In the genomic region with DNA sequence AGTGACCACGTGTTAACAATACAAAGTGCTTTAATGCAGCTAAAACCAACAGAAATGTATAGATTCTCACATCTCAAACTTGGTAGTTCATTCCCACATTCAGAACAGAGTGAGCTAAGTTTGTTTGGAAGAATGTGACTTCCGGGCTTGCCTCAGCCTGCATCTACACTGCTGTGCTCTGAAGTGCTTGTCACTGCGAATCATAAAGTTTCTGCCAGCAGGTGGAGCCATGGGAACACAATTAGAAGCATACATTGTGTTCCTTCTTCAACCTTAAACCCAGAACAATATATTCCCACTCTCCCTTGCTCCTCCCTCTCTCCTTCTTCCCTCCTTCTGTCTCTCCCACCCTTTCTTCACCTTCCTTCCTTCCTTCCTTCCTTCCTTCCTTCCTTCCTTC, we compare ENCODE assay signal across 8 mouse cellular contexts.
A peak's percentile ranks its signal among the peaks of the same experiment; 100 is the strongest.
DNase-seq lines count a peak whose midpoint lies in the region; ATAC-seq and TF ChIP-seq lines count a peak whose summit lies in the region.

No protein-coding gene starts in this region.

- H3K4me2 ChIP-seq in midbrain, embryonic 15.5 days, result no peak overlapping the region
- no peak overlapping the region for H3K4me2 ChIP-seq in stomach, embryonic 14.5 days (replicated peaks; ENCODE audit: low read depth, low read length)

- H3K4me1 ChIP-seq in kidney, adult 2 months (ENCODE audit: control insufficient read depth, insufficient read depth, low read length), result no peaks in the 10 kb centered on the region
- no peaks in the 10 kb centered on the region for H3K4me1 ChIP-seq in midbrain, embryonic 15.5 days
- no peaks in the 10 kb centered on the region for H3K4me1 ChIP-seq in stomach, embryonic 14.5 days (ENCODE audit: control insufficient read depth, insufficient read depth, low read length)

- H3K27ac ChIP-seq in kidney, adult 2 months (ENCODE audit: insufficient read depth, low read depth, low read length), result no peak overlapping the region
- H3K27ac ChIP-seq in midbrain, embryonic 15.5 days, result no peak overlapping the region
- no peak overlapping the region for H3K27ac ChIP-seq in stomach, embryonic 14.5 days (ENCODE audit: low read length)

- H3K27me3 ChIP-seq in kidney, adult 2 months (replicated peaks; ENCODE audit: control insufficient read depth, insufficient read depth, low read length), result no peaks in the 10 kb centered on the region; the same call in 1 of the 2 replicates
- H3K27me3 ChIP-seq in midbrain, embryonic 15.5 days (replicated peaks), result no peaks in the 10 kb centered on the region
- no peaks in the 10 kb centered on the region for H3K27me3 ChIP-seq in stomach, embryonic 14.5 days (ENCODE audit: control insufficient read depth, insufficient read depth, low read length)

- peak; percentile 83 for TF ChIP-seq CTCF in kidney, adult 2 months (conservative IDR thresholded peaks at IDR 0.05; ENCODE audit: insufficient read depth, insufficient read length, low read depth, low read length)

- intact Hi-C loops in left cerebral cortex, postnatal 4 days (cut with DNase I), result loop anchor here (2.0 to 10.0 kb wide), 3 partner anchors 291 to 905 kb away; a partner anchor contains a TSS

- DNase-seq in CD4-positive, CD25-positive, alpha-beta regulatory T cell, adult 2 months (ENCODE audit: low read depth, low spot score), result peak; percentile 46
- DNase-seq in gastrocnemius, postnatal 10 days, result peak; percentile 71
- peak; percentile 88 for DNase-seq in kidney, adult 2 months
- peak; percentile 81 for DNase-seq in left cerebral cortex, postnatal 4 days

- no peak overlapping the region for H3K9ac ChIP-seq in midbrain, embryonic 15.5 days
- H3K9ac ChIP-seq in stomach, embryonic 14.5 days (replicated peaks; ENCODE audit: low read depth, low read length), result no peak overlapping the region

- TF ChIP-seq POLR2A in kidney, adult 2 months (IDR thresholded peaks at IDR 0.05; ENCODE audit: low read depth, low read length), result no peak

- WGBS in kidney, adult 2 months, result 7% methylated on average over 3 of the region's 3 CpGs
- 7% methylated on average over 3 of the region's 3 CpGs for WGBS in midbrain, embryonic 15.5 days
- 7% methylated on average over 3 of the region's 3 CpGs for WGBS in stomach, embryonic 14.5 days

- no peak for ATAC-seq in CD4-positive, CD25-positive, alpha-beta regulatory T cell, adult 4 months
- peak; percentile 89 for ATAC-seq in common myeloid progenitor, adult 5-6 weeks (replicated peaks; ENCODE audit: low read depth, poor library complexity, severe bottlenecking)
- peak; percentile 97 for ATAC-seq in midbrain, embryonic 15.5 days (replicated peaks)
- ATAC-seq in stomach, embryonic 14.5 days (ENCODE audit: insufficient number of reproducible peaks, insufficient read depth, low FRiP score, low read depth), result peak; percentile 85

- no peak overlapping the region for H3K4me3 ChIP-seq in kidney, adult 2 months (ENCODE audit: insufficient read depth, low read depth, low read length)
- H3K4me3 ChIP-seq in midbrain, embryonic 15.5 days, result no peak overlapping the region
- no peak overlapping the region for H3K4me3 ChIP-seq in stomach, embryonic 14.5 days (ENCODE audit: low read depth, low read length)

- no peaks in the 10 kb centered on the region for H3K36me3 ChIP-seq in kidney, adult 2 months (ENCODE audit: control insufficient read depth, insufficient read depth, low read length)
- no peaks in the 10 kb centered on the region for H3K36me3 ChIP-seq in midbrain, embryonic 15.5 days (replicated peaks)
- no peaks in the 10 kb centered on the region for H3K36me3 ChIP-seq in stomach, embryonic 14.5 days (ENCODE audit: control insufficient read depth, insufficient read depth, low read length)

- H3K9me3 ChIP-seq in midbrain, embryonic 15.5 days, result no peaks in the 10 kb centered on the region
- no peaks in the 10 kb centered on the region for H3K9me3 ChIP-seq in stomach, embryonic 14.5 days (ENCODE audit: control insufficient read depth, low read depth, low read length)
